Mouse (Mus musculus) ovary, postnatal 10 days (tissue): ENCODE data around the gene Plcz1.
A peak's percentile ranks its signal among the peaks of the same experiment; 100 is the strongest.

Experiments
- DNase-seq: peaks from one replicate; pipeline ENCODE4 v3.0.0; 2022; ENCODE audit warnings: low spot score

Plcz1 gene

DNA sequence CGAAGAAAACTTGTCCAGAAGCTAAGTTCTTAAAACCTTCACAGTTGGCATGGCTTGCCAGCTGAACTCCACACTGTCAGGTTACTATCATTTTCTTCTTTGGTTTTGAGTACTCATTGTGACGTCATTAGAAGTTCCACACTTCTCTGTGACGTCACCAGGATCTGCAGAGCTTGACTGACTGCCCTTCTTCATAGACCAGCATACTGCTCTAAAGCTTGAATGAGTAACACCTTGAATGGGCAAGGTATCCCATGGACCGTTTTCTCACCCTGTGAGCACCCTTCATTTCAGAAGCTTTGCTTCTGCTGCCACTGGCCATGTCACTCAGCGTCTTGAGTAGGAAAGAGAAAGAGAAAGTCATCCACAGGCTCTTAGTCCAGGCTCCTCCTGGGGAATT lies at the start of gene Plcz1:
Plcz1 (minus strand) TSS at position 101 of the 400 bp plus-strand sequence.
- no peak for DNase-seq

- no peak for DNase-seq
Observed at GRCm38 (mm10) chr6:140089855-140090254, 48.6 kb upstream of the Plcz1 start.

DNA sequence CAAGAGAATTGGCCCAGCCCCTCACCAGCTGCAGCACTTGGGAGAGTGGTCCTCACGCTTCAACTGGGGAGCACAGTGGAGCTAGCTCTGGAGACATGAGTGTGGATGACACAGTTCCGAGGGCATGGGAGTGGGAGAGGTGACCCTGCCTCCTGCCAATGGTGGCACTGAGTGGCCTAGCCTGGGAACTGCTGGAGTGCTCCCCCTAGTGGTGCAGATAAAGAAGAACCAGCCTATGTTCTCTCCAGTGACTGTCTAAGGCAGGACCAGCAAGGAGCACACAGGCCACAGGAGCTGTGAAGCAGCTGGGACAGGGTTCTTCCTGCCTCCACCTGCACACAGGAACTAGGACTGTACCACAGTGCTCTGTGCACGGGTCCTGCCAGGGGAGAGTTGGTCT lies 40.5 kb upstream of the Plcz1 start:
- DNase-seq, result no peak

DNA sequence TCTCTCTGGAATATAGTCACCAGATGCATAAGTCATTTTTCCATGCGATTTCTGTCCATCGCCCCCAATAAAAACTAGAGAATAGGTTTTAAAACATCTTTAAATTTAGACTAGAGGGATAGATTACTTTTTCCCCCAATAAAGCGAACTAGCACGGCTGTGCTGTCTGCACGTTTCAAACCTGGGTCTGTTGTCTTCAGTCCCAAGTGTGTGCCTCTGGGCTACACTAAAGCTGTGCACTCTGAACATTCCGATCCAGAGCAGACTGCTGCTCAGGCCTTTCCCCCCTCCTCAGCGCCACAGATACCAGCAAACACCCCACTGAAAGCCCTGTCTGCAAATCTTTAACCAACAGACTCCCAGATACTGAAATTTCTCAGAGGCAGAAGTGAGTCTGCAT lies 39.7 kb upstream of the Plcz1 start:
- DNase-seq, result no peak

DNA sequence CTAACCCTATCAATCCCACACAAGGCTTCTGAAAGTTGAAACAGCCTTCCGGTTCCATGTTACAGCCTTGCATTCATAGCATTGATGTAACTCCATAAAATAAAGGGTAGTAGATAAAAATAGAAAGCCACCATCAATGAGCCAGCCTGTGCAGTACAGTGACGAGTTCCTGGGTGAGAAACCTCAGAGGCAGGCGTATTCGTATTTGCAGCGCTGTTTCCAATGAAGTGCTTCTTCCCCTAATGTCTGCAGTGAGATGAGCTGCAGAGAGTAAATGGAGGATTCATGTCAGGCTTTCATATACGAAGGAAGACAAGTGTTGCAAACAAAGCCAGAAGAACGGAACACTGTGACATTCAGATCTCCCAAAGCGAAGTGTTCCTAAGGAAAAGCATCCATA lies 27.9 kb upstream of the Plcz1 start:
- DNase-seq, result no peak

DNA sequence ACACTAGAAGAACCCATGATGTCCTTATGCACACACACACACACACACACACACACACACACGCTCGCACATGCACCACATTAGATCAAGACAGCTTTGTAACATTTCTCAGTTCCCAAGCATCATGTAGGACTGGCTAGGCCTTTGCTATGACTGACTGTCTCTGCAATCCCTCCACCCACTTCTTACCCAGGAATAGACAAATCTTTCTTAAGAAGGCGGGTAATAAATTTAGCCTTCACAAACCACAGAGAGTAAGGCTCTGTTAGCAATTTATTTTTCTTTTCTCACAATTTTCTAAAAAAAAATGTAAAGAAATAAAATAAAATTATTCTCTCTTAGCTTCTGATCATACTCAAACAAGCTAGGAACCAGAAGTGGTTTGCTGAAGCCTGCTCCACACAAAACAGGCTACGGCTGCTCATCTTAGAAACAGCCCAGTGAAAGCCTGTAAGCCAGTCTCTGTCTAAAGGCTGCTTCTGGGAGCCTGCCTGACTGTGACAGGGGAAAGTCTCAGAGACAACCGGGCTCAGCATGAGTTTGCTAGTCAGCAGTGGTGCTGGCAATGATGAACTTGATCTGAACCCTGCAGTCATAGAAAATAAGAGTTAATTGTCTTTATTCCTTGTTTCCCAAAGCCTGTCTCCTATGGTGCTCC lies 13.1 kb upstream of the Plcz1 start:
- no peak for DNase-seq

DNA sequence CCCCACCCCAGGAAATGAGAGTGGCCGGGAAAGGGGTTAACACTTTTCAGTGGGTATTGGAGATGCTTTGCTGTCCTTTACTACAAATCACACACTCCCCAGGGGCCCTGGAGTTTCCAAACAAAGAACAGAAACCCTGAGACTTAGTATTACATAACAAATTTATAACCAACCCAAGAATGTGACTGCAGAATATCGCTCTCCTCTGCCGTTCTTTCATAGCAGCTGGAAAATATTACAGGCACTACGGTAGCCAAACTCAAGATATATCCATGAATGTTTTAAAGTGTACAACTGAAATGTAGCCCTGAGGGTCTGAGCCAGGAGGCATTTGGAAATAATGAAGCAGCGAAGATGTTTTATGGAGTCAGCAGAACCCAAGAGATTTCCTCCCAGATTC lies 10.2 kb upstream of the Plcz1 start:
- peak; percentile 7 for DNase-seq

GRCm38 (mm10) chr6:140040952-140041351 lies 305 bp downstream of the Plcz1 start, which contains the start of gene Capza3:
Gene Capza3, plus strand, starts transcription at chr6:140041252.
- DNase-seq, result no peak

- no peak for DNase-seq
Observed at GRCm38 (mm10) chr6:140024404-140024803, 16.9 kb downstream of the Plcz1 start.

DNA sequence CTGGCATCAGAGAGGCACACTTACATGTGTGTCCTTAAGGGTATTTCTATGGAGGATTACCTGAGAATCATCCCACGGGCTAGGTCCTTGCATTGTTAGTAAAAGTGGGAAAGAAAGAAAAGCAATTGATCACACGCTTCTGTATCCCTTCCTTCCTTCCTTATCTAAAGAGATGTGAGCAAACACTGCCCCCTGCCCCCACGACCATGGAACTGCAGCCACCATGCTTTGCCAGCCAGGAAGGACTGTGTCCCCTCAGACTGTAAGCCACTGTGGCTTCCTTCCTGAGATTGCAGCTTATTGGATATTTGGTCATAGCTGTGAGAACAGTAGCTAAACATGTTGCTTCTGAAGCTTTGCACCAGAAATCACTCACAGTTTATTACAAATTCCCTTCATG lies 36.1 kb downstream of the Plcz1 start:
- DNase-seq, result no peak

GRCm38 (mm10) chr6:139989597-139989996 lies 51.7 kb downstream of the Plcz1 start:
- DNase-seq, result no peak

- DNase-seq, result no peak
Observed at GRCm38 (mm10) chr6:139989075-139989474, 52.2 kb downstream of the Plcz1 start.

GRCm38 (mm10) chr6:139986564-139986963 lies 54.7 kb downstream of the Plcz1 start:
- no peak for DNase-seq

DNA sequence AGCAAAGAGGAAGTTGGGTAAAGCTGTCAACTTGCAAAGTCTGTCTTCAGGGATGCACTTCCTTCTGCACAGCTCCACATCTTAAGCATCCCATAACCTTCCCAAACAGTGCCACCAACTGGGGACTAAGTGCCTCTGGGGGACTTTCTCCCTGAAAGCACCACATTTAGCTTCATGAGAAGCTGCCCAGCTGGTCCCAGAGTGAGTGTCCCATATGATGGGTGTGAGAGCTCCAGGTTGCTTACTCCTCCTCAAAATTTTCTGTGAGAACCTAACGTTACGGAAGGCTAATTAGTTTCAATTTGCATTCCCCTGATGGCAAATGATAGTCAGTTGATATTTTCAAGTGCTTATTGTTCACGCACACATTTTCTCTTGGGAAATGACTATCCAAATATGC lies 57.2 kb downstream of the Plcz1 start:
- no peak for DNase-seq

GRCm38 (mm10) chr6:139981061-139981460 lies 60.2 kb downstream of the Plcz1 start:
- DNase-seq, result no peak

GRCm38 (mm10) chr6:139978114-139978513 lies 63.1 kb downstream of the Plcz1 start:
- no peak for DNase-seq

DNA sequence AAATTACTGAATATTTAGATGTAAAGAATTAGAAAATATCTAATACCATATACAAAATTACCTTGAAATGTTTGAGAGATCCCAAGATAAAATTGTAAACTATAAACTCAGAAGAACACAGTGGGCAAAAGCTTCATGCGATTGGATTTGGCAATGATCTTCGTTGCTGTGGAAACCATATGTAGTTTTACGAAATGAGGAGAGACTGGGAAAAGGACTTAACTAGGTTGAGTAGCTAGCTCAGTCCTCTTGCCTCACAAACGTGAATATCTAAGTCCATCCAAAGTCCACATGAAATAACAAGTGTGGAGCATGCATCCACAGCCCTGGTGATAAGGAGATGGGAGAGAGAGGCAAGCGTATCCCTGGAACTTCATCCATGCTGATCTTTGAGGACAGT lies 66.6 kb downstream of the Plcz1 start:
- DNase-seq, result no peak

- DNase-seq, result no peak
Observed at GRCm38 (mm10) chr6:139971608-139972298, 69.5 kb downstream of the Plcz1 start.

GRCm38 (mm10) chr6:139966684-139967083 lies 74.6 kb downstream of the Plcz1 start:
- no peak for DNase-seq

GRCm38 (mm10) chr6:139964895-139965294 lies 76.4 kb downstream of the Plcz1 start:
- no peak for DNase-seq

GRCm38 (mm10) chr6:139963775-139964174 lies 77.5 kb downstream of the Plcz1 start:
- no peak for DNase-seq

DNA sequence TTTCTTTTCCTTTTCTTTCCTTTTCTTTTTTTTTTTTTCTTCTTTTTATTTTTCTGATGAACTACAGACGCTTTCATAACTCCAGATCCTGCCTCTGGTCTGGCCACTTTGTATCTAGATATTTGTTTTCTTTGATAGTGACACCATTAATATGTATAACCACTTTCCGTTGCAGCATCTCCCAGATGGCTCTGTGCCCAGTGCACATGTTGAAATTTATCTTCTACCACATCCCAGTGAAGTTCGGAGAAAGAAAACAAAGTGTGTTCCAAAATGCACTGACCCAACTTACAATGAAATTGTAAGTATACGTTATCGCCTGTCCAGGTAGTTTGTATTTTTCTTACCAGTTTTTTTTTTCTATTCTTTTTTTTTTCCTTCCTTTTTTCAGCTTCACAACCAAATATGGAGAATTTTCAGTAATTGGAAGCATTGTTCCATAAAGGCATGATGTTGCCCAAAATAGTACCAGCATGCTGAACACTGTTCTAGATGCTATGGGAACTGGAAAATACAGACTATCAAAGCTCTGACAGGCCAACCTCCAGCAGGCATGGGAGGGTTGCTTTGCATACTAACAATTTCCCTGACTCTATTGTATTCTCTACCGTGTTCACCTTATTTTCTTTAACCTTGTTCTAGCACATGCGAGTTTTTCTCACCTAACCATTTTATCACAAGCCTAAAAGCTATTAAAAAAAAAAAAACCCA lies 83.6 kb downstream of the Plcz1 start:
- no peak for DNase-seq

DNA sequence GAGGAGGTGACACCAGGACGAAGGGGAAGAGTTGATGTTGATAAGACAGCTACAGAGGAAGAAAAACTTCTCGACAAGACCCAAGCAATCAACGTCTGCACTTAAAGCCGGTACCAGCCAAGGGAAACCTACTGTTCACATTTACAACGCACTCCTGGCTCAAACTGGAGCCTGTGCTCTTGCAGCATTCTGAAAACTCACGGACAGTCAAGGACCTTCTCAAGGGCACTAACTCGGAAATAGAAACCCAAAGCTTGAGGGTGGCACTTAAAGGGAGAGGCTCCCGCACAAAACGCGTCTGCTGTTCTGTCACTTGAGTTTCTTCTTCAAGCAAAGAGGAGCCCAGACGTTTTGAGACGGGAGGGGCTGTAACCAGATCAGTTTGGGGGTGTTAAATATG lies 87.7 kb downstream of the Plcz1 start:
- no peak for DNase-seq
